Mouse (Mus musculus) cerebellum, adult 2 months (tissue): ENCODE measurements around the gene Tln2.

Experiments
- CTCF ChIP-seq: fragments of 200-500 bp; IDR thresholded peaks from 2 replicates; pipeline ENCODE4 v1.5.1; 2011; ENCODE audit warnings: low read depth, mild to moderate bottlenecking, control low read depth, low read length, moderate library complexity, borderline replicate concordance; ENCODE audit not compliant: insufficient read depth
- POLR2A ChIP-seq: fragments of 200-500 bp; IDR thresholded peaks from 2 replicates; pipeline ENCODE4 v1.6.1; 2011; ENCODE audit warnings: low read length, control low read depth, borderline replicate concordance; ENCODE audit not compliant: insufficient read depth

DNA sequence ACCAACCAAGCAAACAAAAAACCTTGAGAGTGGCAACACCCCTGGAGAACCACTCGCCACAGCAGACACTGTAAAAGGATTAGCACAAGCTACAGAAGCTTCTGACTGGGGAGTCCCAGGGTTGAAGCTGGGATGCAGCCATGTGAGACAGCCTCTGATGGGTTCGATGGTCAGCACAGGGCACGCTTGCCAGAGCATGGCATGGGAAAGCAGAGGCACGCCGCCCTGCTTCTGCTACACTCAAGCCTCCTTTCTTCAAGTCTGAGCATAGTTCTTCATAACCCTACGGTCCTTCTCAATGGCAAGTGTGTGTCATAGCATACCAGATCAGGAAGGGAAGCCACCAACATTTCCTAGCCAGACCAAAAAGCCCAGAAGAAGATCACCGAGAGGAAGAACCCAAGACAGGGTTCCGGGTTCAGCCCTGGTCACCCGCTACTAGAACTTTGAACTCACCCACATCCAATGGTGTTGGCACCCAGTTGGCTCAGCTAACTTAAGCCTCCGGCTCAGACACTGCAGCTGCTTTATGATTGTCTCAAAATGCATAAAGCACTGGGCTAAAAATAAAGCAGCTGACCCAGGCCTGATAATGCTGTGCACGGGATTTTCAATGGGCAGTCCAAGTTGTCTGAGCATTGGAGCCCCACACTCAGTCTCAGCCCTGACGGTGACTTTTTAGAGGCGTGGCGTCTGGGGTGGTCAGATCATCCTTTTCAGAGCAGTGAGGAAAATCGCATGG, 131.0 kb downstream of the Tln2 start:
- TF ChIP-seq CTCF, result no peak
- no peak for TF ChIP-seq POLR2A
